Mouse (Mus musculus): Measurements from ENCODE around the gene Prdm15.

Gene Prdm15

GRCm38 (mm10) chr16:97819532-97819931, 32.1 kb downstream of the Prdm15 start:
- DNase-seq (ENCODE audit: low read depth, low spot score) = no peak

- DNase-seq (ENCODE audit: low read depth, low spot score) = no peak
These were observed 34.2 kb downstream of the Prdm15 start for GRCm38 (mm10) chr16:97817414-97817813.

GRCm38 (mm10) chr16:97815269-97815668, 36.4 kb downstream of the Prdm15 start:
- no peak for DNase-seq (ENCODE audit: low read depth, low spot score)

GRCm38 (mm10) chr16:97814060-97814459, 37.6 kb downstream of the Prdm15 start:
- no peak for DNase-seq (ENCODE audit: low read depth, low spot score)

- no peak for DNase-seq (ENCODE audit: low read depth, low spot score)
These were observed 42.8 kb downstream of the Prdm15 start for GRCm38 (mm10) chr16:97808881-97809280.

- DNase-seq (ENCODE audit: low read depth, low spot score) = no peak
These were observed 46.0 kb downstream of the Prdm15 start for GRCm38 (mm10) chr16:97805646-97806045.

- DNase-seq (ENCODE audit: low read depth, low spot score) = peak; percentile 5
These were observed 46.7 kb downstream of the Prdm15 start for GRCm38 (mm10) chr16:97804680-97805547.

GRCm38 (mm10) chr16:97797950-97798869, 53.4 kb downstream of the Prdm15 start:
- DNase-seq (ENCODE audit: low read depth, low spot score) = no peak

- DNase-seq (ENCODE audit: low read depth, low spot score) = no peak
These were observed 54.4 kb downstream of the Prdm15 start for GRCm38 (mm10) chr16:97797212-97797611.

GRCm38 (mm10) chr16:97794256-97794655, 57.4 kb downstream of the Prdm15 start:
- no peak for DNase-seq (ENCODE audit: low read depth, low spot score)

- DNase-seq (ENCODE audit: low read depth, low spot score) = no peak
These were observed 68.6 kb downstream of the Prdm15 start for GRCm38 (mm10) chr16:97783057-97783456.

GRCm38 (mm10) chr16:97778353-97779025, 73.2 kb downstream of the Prdm15 start:
- no peak for DNase-seq (ENCODE audit: low read depth, low spot score)

- no peak for DNase-seq (ENCODE audit: low read depth, low spot score)
These were observed 85.1 kb downstream of the Prdm15 start for GRCm38 (mm10) chr16:97766501-97766900.

GRCm38 (mm10) chr16:97764626-97765025, 87.0 kb downstream of the Prdm15 start:
- DNase-seq (ENCODE audit: low read depth, low spot score) = no peak

- no peak for DNase-seq (ENCODE audit: low read depth, low spot score)
These were observed 87.7 kb downstream of the Prdm15 start for GRCm38 (mm10) chr16:97763990-97764340.

GRCm38 (mm10) chr16:97763061-97763989, 88.3 kb downstream of the Prdm15 start, which contains the start of gene Ripk4:
TSS of gene Ripk4 (minus strand) at chr16:97763787.
- DNase-seq (ENCODE audit: low read depth, low spot score) = no peak

- DNase-seq (ENCODE audit: low read depth, low spot score) = no peak
These were observed 89.9 kb downstream of the Prdm15 start for GRCm38 (mm10) chr16:97761782-97762181.

GRCm38 (mm10) chr16:97759681-97760080, 92.0 kb downstream of the Prdm15 start:
- DNase-seq (ENCODE audit: low read depth, low spot score) = no peak

GRCm38 (mm10) chr16:97758288-97758687, 93.4 kb downstream of the Prdm15 start:
- no peak for DNase-seq (ENCODE audit: low read depth, low spot score)

GRCm38 (mm10) chr16:97756460-97756859, 95.2 kb downstream of the Prdm15 start:
- no peak for DNase-seq (ENCODE audit: low read depth, low spot score)

Data from c-Kit-negative CD71-positive TER-119-positive erythroid progenitor cells, embryonic 14.5 days (primary cell).